In the genomic region with DNA sequence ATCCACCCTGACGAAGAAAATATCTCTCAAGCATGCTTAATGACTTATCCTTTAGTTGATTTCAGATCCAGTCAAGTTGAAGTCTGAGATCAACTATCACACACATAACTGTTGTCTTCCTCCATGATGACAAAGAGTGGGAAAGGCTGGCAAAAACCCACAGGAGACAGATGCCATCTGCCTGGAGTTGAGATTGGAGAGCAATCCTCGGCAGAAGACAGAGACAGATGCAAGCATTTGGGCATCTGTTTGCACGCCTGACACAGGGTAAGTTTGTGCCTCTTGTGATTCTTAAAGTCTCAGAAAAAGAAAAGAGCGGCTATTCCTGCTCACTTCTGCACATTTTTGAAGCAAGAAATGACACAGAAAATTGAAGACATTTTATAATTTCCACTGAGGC, we compare ENCODE assay signal across 17 mouse cellular contexts.
DNase-seq lines count a peak whose midpoint lies in the region; ATAC-seq and TF ChIP-seq lines count a peak whose summit lies in the region.
"Had no signal": no experiment of that assay in that cellular context is flagged by ENCODE, and none has a peak within 500 bp of the region (broad histone marks: within the 10 kb centered on the region; RNA-seq: fewer than 3 reads in every experiment).

No protein-coding gene starts in this region.

- no peaks in the 10 kb centered on the region; the same call in 1 of the 2 replicates for H3K27me3 ChIP-seq in kidney, adult 2 months (replicated peaks; ENCODE audit: control insufficient read depth, insufficient read depth, low read length)
- H3K27me3 ChIP-seq in stomach, postnatal 0 days (ENCODE audit: control insufficient read depth, insufficient read depth, low read length), result no peaks in the 10 kb centered on the region
- H3K27me3 ChIP-seq: embryonic facial prominence, embryonic 13.5 days; forebrain, embryonic 12.5 days; liver, embryonic 13.5 days had no signal

- H3K9ac ChIP-seq in stomach, postnatal 0 days (ENCODE audit: low read length), result no peak overlapping the region
- H3K9ac ChIP-seq: embryonic facial prominence, embryonic 13.5 days; forebrain, embryonic 12.5 days; liver, embryonic 13.5 days had no signal

- no peak for TF ChIP-seq CTCF in kidney, adult 2 months (conservative IDR thresholded peaks at IDR 0.05; ENCODE audit: insufficient read depth, insufficient read length, low read depth, low read length)
- no peak for TF ChIP-seq CTCF in stomach, postnatal 0 days (IDR thresholded peaks at IDR 0.05; ENCODE audit: low read depth)

- no peaks in the 10 kb centered on the region for H3K4me1 ChIP-seq in kidney, adult 2 months (ENCODE audit: control insufficient read depth, insufficient read depth, low read length)
- no peaks in the 10 kb centered on the region for H3K4me1 ChIP-seq in stomach, postnatal 0 days (replicated peaks; ENCODE audit: control insufficient read depth, insufficient read depth)
- H3K4me1 ChIP-seq: embryonic facial prominence, embryonic 13.5 days; forebrain, embryonic 12.5 days; liver, embryonic 13.5 days had no signal

- H3K4me2 ChIP-seq in stomach, postnatal 0 days (replicated peaks; ENCODE audit: low read depth), result no peak overlapping the region
- H3K4me2 ChIP-seq: embryonic facial prominence, embryonic 13.5 days; forebrain, embryonic 12.5 days; liver, embryonic 13.5 days had no signal

- intact Hi-C loops in left cerebral cortex, postnatal 25 days (cut with DNase I), result no loop called here
- intact Hi-C loops in heart, postnatal 10 days (cut with DNase I), result no loop called here

- H3K9me3 ChIP-seq in stomach, postnatal 0 days (ENCODE audit: control insufficient read depth, low read length), result no peaks in the 10 kb centered on the region
- H3K9me3 ChIP-seq: embryonic facial prominence, embryonic 13.5 days; forebrain, embryonic 12.5 days had no signal

- H3K36me3 ChIP-seq in kidney, adult 2 months (ENCODE audit: control insufficient read depth, insufficient read depth, low read length), result no peaks in the 10 kb centered on the region
- H3K36me3 ChIP-seq in stomach, postnatal 0 days (ENCODE audit: control insufficient read depth, insufficient read depth, low read length), result no peaks in the 10 kb centered on the region
- H3K36me3 ChIP-seq: embryonic facial prominence, embryonic 13.5 days; forebrain, embryonic 12.5 days; liver, embryonic 13.5 days had no signal

- DNase-seq in right cerebral cortex, adult 18-20 months, result peak; percentile 70
- DNase-seq in right cerebral cortex, postnatal 4 days, result no peak
- peak; percentile 74 for DNase-seq in layer of hippocampus, adult 9-11 months
- peak; percentile 32 to 86 for DNase-seq in left cerebral cortex, postnatal 25 days (ENCODE audit: low spot score in 2 of 2)
- no peak for DNase-seq in cerebellum, adult 9-11 months
- DNase-seq in heart, postnatal 10 days, result no peak
- no peak for DNase-seq in kidney, adult 2 months
- no peak for DNase-seq in stomach, postnatal 0 days (ENCODE audit: low spot score)
- DNase-seq: adrenal gland, postnatal 25 days; liver, embryonic 13.5 days; thymus, postnatal 4 days had no signal

- no peak for ATAC-seq in stomach, postnatal 0 days (ENCODE audit: low FRiP score, low TSS enrichment)
- ATAC-seq: activated CD4-positive, CD25-positive, alpha-beta regulatory T cell, adult 4 months; inflammation-experienced regulatory T-cells, adult 6 months; lung, postnatal 0 days had no signal

- 73% methylated on average over 4 of the region's 4 CpGs for WGBS in kidney, adult 2 months
- WGBS in stomach, postnatal 0 days, result 73% methylated on average over 4 of the region's 4 CpGs

- TF ChIP-seq POLR2A in kidney, adult 2 months (IDR thresholded peaks at IDR 0.05; ENCODE audit: low read depth, low read length), result no peak

- H3K4me3 ChIP-seq in kidney, adult 2 months (ENCODE audit: insufficient read depth, low read depth, low read length), result no peak overlapping the region
- no peak overlapping the region for H3K4me3 ChIP-seq in stomach, postnatal 0 days (ENCODE audit: low read depth, low read length)
- H3K4me3 ChIP-seq: embryonic facial prominence, embryonic 13.5 days; forebrain, embryonic 12.5 days; liver, embryonic 13.5 days had no signal

- no peak overlapping the region for H3K27ac ChIP-seq in kidney, adult 2 months (ENCODE audit: insufficient read depth, low read depth, low read length)
- no peak overlapping the region for H3K27ac ChIP-seq in stomach, postnatal 0 days (replicated peaks)
- H3K27ac ChIP-seq: embryonic facial prominence, embryonic 13.5 days; forebrain, embryonic 12.5 days; kidney, postnatal 0 days; liver, embryonic 13.5 days had no signal

- no peak for TF ChIP-seq EP300 in stomach, postnatal 0 days (optimal IDR thresholded peaks at IDR 0.05)

Comparison
In these comparisons a context has a peak if more than half of its experiments do, and no peak if none do; other contexts are left out.
1. DNase-seq: peak in right cerebral cortex, adult 18-20 months (single experiment), layer of hippocampus, adult 9-11 months (single experiment) and left cerebral cortex, postnatal 25 days (2 of 2); none in right cerebral cortex, postnatal 4 days (single experiment), cerebellum, adult 9-11 months (single experiment), heart, postnatal 10 days (0 of 2), kidney, adult 2 months (single experiment) and stomach, postnatal 0 days (single experiment).